Mouse (Mus musculus) G1E (cell line): ENCODE results near the gene Vps13d. TPM values are rescaled to one million over a fixed set of nuclear protein-coding genes. Genes with fewer than 3 reads are reported as not detected.

Source experiments
- ATAC-seq: 2 replicates; pipeline ENCODE4 v1.8.0; 2016; ENCODE audit warnings: mild to moderate bottlenecking; ENCODE audit not compliant: insufficient number of reproducible peaks, poor library complexity, low FRiP score, severe bottlenecking; ENCODE audit errors: extremely low read depth
- DNase-seq: peaks from one replicate; pipeline ENCODE4 v3.0.0; 2012; ENCODE audit warnings: low spot score
- H3K27me3 ChIP-seq: 2 replicates; pipeline ENCODE4 v1.6.1; 2012; ENCODE audit warnings: mild to moderate bottlenecking, low read length, inconsistent platforms; ENCODE audit not compliant: insufficient read depth
- H3K36me3 ChIP-seq: replicated peaks from 2 replicates; pipeline ENCODE3; 2012; ENCODE audit warnings: mild to moderate bottlenecking, inconsistent platforms
- H3K4me1 ChIP-seq: 2 replicates; pipeline ENCODE4 v1.6.1; 2012; ENCODE audit warnings: low read depth, low read length, inconsistent platforms, mixed read lengths; ENCODE audit not compliant: insufficient read depth
- H3K4me3 ChIP-seq: 2 replicates; pipeline ENCODE4 v1.5.1; 2012; ENCODE audit warnings: low read depth, mild to moderate bottlenecking, inconsistent platforms, low read length, moderate library complexity, mixed read lengths
- H3K9me3 ChIP-seq: replicated peaks from 2 replicates; pipeline ENCODE4 v1.6.1; 2012; ENCODE audit warnings: inconsistent platforms
- CTCF ChIP-seq: IDR thresholded peaks from 2 replicates; pipeline ENCODE4 v1.5.1; 2012; ENCODE audit warnings: low read depth, low read length, inconsistent platforms, mixed read lengths
- GATA1 ChIP-seq: IDR thresholded peaks from 2 replicates; pipeline ENCODE4 v1.6.1; 2012; ENCODE audit warnings: borderline replicate concordance, low read length, inconsistent platforms, mixed read lengths
- GATA2 ChIP-seq: IDR thresholded peaks from 2 replicates; pipeline ENCODE4 v1.6.1; 2012; ENCODE audit warnings: low read depth, low read length, inconsistent platforms, borderline replicate concordance
- POLR2AphosphoS5 ChIP-seq: IDR thresholded peaks from 2 replicates; pipeline ENCODE4 v1.6.1; 2012; ENCODE audit warnings: low read depth, low read length, inconsistent platforms; ENCODE audit not compliant: insufficient replicate concordance
- TAL1 ChIP-seq: conservative IDR thresholded peaks from 2 replicates; pipeline ENCODE4 v1.6.1; 2012; ENCODE audit warnings: low read depth, low read length, inconsistent platforms, mixed read lengths
- polyA plus RNA-seq: library from polyadenylated mRNA; stranded (reverse); fragments of >175 nt; gene quantifications from 2 replicates; pipeline ENCODE4 v1.2.3, GENCODE M21; 2012
- total RNA-seq, 2 experiments: library from RNA; stranded (forward) in 1 of 2; stranded (reverse) in 1 of 2; fragments of 200-1000 nt in 1 of 2; fragments of >200 nt in 1 of 2; fragmentation: Nextera tagmentation in 1 of 2; gene quantifications; 2 replicates each; pipeline ENCODE4 v1.2.3; 2014 to 2017

The Vps13d gene
- total and polyA plus RNA-seq, 3 experiments, result 7.7 to 38.8 (median 34.7) TPM

GRCm38 (mm10) chr4:144993047-144993917, 201.5 kb downstream of the Vps13d start:
- peaks cover 8% of the 10 kb centered on the region; the same call in 1 of the 2 replicates for H3K4me1 ChIP-seq
- ATAC-seq, result no peak

GRCm38 (mm10) chr4:144992413-144992812, 202.4 kb downstream of the Vps13d start:
- Histone ChIP-seq H3K4me3 (no peak overlapping the region), H3K4me1 (0 out of 2 replicates have a peak, but pooled peaks cover 2% of the 10 kb centered on the region), H3K9me3 (no peaks in the 10 kb centered on the region), H3K27me3 (no peaks in the 10 kb centered on the region), H3K36me3 (peaks cover 52% of the 10 kb centered on the region)
- ATAC-seq, result no peak
- TF ChIP-seq CTCF (no peak), TAL1 (no peak), GATA2 (no peak), GATA1 (no peak), POLR2AphosphoS5 (no peak)
- no peak for DNase-seq

More at GRCm38 (mm10) chr4:144993047-144993917, 201.5 kb downstream of the Vps13d start:
- no peak for DNase-seq
- TF ChIP-seq CTCF (no peak), POLR2AphosphoS5 (no peak), GATA1 (no peak), GATA2 (no peak)
- Histone ChIP-seq H3K36me3 (peaks cover 56% of the 10 kb centered on the region), H3K27me3 (no peaks in the 10 kb centered on the region), H3K9me3 (no peaks in the 10 kb centered on the region), H3K4me3 (no peak overlapping the region)

- Histone ChIP-seq H3K27me3 (no peaks in the 10 kb centered on the region), H3K36me3 (peaks cover 47% of the 10 kb centered on the region), H3K4me3 (no peak overlapping the region), H3K9me3 (no peaks in the 10 kb centered on the region), H3K4me1 (peaks cover 11% of the 10 kb centered on the region)
- TF ChIP-seq TAL1 (no peak), CTCF (no peak), GATA1 (no peak)
- no peak for DNase-seq
- ATAC-seq, result no peak
These were observed 206.2 kb downstream of the Vps13d start for GRCm38 (mm10) chr4:144988443-144989206.

- Histone ChIP-seq H3K36me3 (peaks cover 48% of the 10 kb centered on the region), H3K27me3 (no peaks in the 10 kb centered on the region), H3K4me1 (peaks cover 28% of the 10 kb centered on the region), H3K4me3 (no peak overlapping the region), H3K9me3 (no peaks in the 10 kb centered on the region)
- no peak for TF ChIP-seq POLR2AphosphoS5
- no peak for TF ChIP-seq GATA1
- TF ChIP-seq GATA2, result no peak
- TF ChIP-seq CTCF, result no peak
- TF ChIP-seq TAL1, result no peak
- DNase-seq, result no peak
- no peak for ATAC-seq
These were observed 208.6 kb downstream of the Vps13d start for GRCm38 (mm10) chr4:144986016-144986805.

- H3K4me1 ChIP-seq, result peaks cover 47% of the 10 kb centered on the region
- TF ChIP-seq GATA2, result no peak
- no peak overlapping the region; the same call in 1 of the 2 replicates for H3K4me3 ChIP-seq
- H3K9me3 ChIP-seq, result no peaks in the 10 kb centered on the region
- H3K27me3 ChIP-seq, result no peaks in the 10 kb centered on the region
- DNase-seq (no peak), ATAC-seq (no peak)
- H3K36me3 ChIP-seq, result peaks cover 46% of the 10 kb centered on the region
These were observed 210.9 kb downstream of the Vps13d start for GRCm38 (mm10) chr4:144983821-144984371.

GRCm38 (mm10) chr4:144983228-144983744, 211.5 kb downstream of the Vps13d start:
- Histone ChIP-seq H3K36me3 (peaks cover 46% of the 10 kb centered on the region), H3K4me1 (peaks cover 47% of the 10 kb centered on the region), H3K9me3 (no peaks in the 10 kb centered on the region), H3K4me3 (no peak overlapping the region), H3K27me3 (no peaks in the 10 kb centered on the region)
- no peak for DNase-seq
- TF ChIP-seq TAL1 (no peak), GATA2 (no peak), POLR2AphosphoS5 (no peak), GATA1 (no peak), CTCF (no peak)
- ATAC-seq, result no peak
